Mouse (Mus musculus): ENCODE results near the gene Rasgrf2.
"Not testable (repeated sequence)": the region's sequence is repeated elsewhere in the genome, so short reads cannot be mapped to it uniquely, and the experiment has no call there.

DNA sequence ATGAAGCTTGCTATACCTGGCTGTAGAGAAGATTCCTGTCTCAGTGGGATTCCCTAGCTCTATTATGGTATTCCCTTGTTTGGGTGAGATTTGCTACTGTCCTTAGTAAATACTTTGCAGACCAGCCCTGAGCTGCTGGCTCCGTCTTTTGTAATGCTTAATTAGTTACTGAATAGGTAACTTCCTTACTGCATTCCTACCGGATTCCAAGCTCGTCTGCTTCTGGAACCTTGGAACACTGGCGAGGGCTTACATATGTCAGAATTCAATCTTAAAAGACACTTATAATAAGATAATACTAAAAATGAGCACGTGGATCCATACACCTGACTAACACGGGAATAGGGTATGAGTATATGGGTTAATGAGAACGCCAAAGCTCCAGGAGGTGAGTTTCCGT is 41.2 kb upstream of the Rasgrf2 start:
- TF ChIP-seq CTCF (IDR thresholded peaks at IDR 0.05; ENCODE audit: low read depth, low read length); POLR2A (IDR thresholded peaks at IDR 0.05; ENCODE audit: borderline replicate concordance, low read depth, low read length): not testable (repeated sequence)
